ENCODE assay signal across 13 mouse cellular contexts in the genomic region with DNA sequence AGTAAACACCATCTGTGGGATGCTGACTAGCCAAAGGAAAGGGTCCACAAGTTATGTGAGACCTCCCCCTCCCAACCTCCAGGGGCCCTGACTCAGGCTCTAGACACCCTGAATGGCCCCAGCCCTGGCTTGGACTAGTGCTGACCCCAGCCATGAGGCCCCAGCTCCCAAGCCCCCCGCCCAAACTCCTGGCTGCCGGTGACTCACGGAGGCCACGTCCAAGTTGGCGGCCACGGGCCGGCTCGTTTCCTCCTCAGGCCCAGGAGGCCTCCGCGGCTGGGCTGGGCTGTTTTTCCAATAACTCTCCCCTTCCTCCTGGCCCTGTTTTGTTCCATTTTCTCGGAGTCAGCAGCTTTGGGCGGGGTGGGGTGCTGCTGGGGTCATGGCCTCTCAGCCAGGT. TPM values are rescaled to one million over a fixed set of nuclear protein-coding genes. Genes with fewer than 3 reads are reported as not detected.
DNase-seq lines count a peak whose midpoint lies in the region; ATAC-seq and TF ChIP-seq lines count a peak whose summit lies in the region.
"Had no signal": no experiment of that assay in that cellular context is flagged by ENCODE, and none has a peak within 500 bp of the region (broad histone marks: within the 10 kb centered on the region; RNA-seq: fewer than 3 reads in every experiment).

No protein-coding gene starts in this region.

- no peak overlapping the region for H3K4me2 ChIP-seq in hindbrain, embryonic 14.5 days (replicated peaks)
- H3K4me2 ChIP-seq in heart, embryonic 16.5 days (ENCODE audit: low read depth, low read length), result no peak overlapping the region
- H3K4me2 ChIP-seq in limb, embryonic 14.5 days (replicated peaks; ENCODE audit: low read depth, low read length, severe bottlenecking), result no peak overlapping the region
- H3K4me2 ChIP-seq: forebrain, embryonic 13.5 days had no signal

- no peak for TF ChIP-seq POLR2A in limb, embryonic 14.5 days (IDR thresholded peaks at IDR 0.05; ENCODE audit: borderline replicate concordance, extremely low read depth, insufficient read depth, insufficient read length)

- intact Hi-C loops in gastrocnemius, adult 2 months (cut with DNase I), result loop anchor here (5.0 kb wide), 1 partner anchor 98 kb away; no protein-coding TSS in a partner anchor

- WGBS in hindbrain, embryonic 10.5 days, result 85% methylated on average over 12 of the region's 12 CpGs
- WGBS in hindbrain, embryonic 14.5 days, result 77% methylated on average over 12 of the region's 12 CpGs
- 76% methylated on average over 12 of the region's 12 CpGs for WGBS in heart, embryonic 16.5 days
- WGBS in limb, embryonic 14.5 days, result 62% methylated on average over 12 of the region's 12 CpGs

- H3K27ac ChIP-seq in hindbrain, embryonic 10.5 days, result peak overlapping the region; percentile 76
- H3K27ac ChIP-seq in hindbrain, embryonic 14.5 days, result no peak overlapping the region
- peak overlapping the region; percentile 98 for H3K27ac ChIP-seq in gastrocnemius, adult 2 months
- H3K27ac ChIP-seq in heart, embryonic 16.5 days (ENCODE audit: low read length), result peak overlapping the region; percentile 86
- H3K27ac ChIP-seq in limb, embryonic 14.5 days (replicated peaks; ENCODE audit: low read depth, low read length), result peak overlapping the region; percentile 92
- H3K27ac ChIP-seq: forebrain, embryonic 13.5 days had no signal

- no peak overlapping the region for H3K4me3 ChIP-seq in hindbrain, embryonic 10.5 days
- H3K4me3 ChIP-seq in hindbrain, embryonic 14.5 days (replicated peaks; ENCODE audit: low read length), result no peak overlapping the region
- H3K4me3 ChIP-seq in gastrocnemius, adult 2 months, result peak overlapping the region; percentile 38; the same call in 1 of the 2 replicates
- H3K4me3 ChIP-seq in heart, embryonic 16.5 days (ENCODE audit: low read length), result no peak overlapping the region
- H3K4me3 ChIP-seq in limb, embryonic 14.5 days (replicated peaks; ENCODE audit: low read length), result no peak overlapping the region
- H3K4me3 ChIP-seq: forebrain, embryonic 13.5 days had no signal

- H3K27me3 ChIP-seq in hindbrain, embryonic 10.5 days (ENCODE audit: insufficient read depth, poor library complexity, severe bottlenecking), result peaks cover 18% of the 10 kb centered on the region; the same call in 1 of the 2 replicates
- no peaks in the 10 kb centered on the region for H3K27me3 ChIP-seq in hindbrain, embryonic 14.5 days (ENCODE audit: control insufficient read depth, insufficient read depth, low read length)
- no peaks in the 10 kb centered on the region for H3K27me3 ChIP-seq in heart, embryonic 16.5 days (ENCODE audit: control insufficient read depth, insufficient read depth, low read length)
- H3K27me3 ChIP-seq in limb, embryonic 14.5 days (ENCODE audit: control insufficient read depth, insufficient read depth, low read length), result no peaks in the 10 kb centered on the region
- H3K27me3 ChIP-seq: forebrain, embryonic 13.5 days had no signal

- no peaks in the 10 kb centered on the region for H3K9me3 ChIP-seq in hindbrain, embryonic 10.5 days
- no peaks in the 10 kb centered on the region for H3K9me3 ChIP-seq in hindbrain, embryonic 14.5 days (ENCODE audit: control insufficient read depth, low read length)
- no peaks in the 10 kb centered on the region for H3K9me3 ChIP-seq in heart, embryonic 16.5 days (replicated peaks; ENCODE audit: control insufficient read depth, low read length)
- no peaks in the 10 kb centered on the region for H3K9me3 ChIP-seq in limb, embryonic 14.5 days (ENCODE audit: control insufficient read depth, low read length)
- H3K9me3 ChIP-seq: forebrain, embryonic 13.5 days had no signal

- no peak for TF ChIP-seq CTCF in gastrocnemius, adult 2 months (IDR thresholded peaks at IDR 0.05)

- H3K36me3 ChIP-seq in hindbrain, embryonic 10.5 days, result peaks cover 6% of the 10 kb centered on the region; the same call in 1 of the 2 replicates
- H3K36me3 ChIP-seq in hindbrain, embryonic 14.5 days (replicated peaks; ENCODE audit: control insufficient read depth, insufficient read depth), result no peaks in the 10 kb centered on the region
- no peaks in the 10 kb centered on the region for H3K36me3 ChIP-seq in heart, embryonic 16.5 days (ENCODE audit: control insufficient read depth, insufficient read depth)
- peaks cover 21% of the 10 kb centered on the region for H3K36me3 ChIP-seq in limb, embryonic 14.5 days (ENCODE audit: control insufficient read depth, insufficient read depth, low read length)

- no peak for ATAC-seq in hindbrain, embryonic 14.5 days (ENCODE audit: low FRiP score)
- no peak for ATAC-seq in heart, embryonic 16.5 days (replicated peaks; ENCODE audit: extremely low read depth, insufficient read depth, low FRiP score)
- no peak for ATAC-seq in limb, embryonic 14.5 days (ENCODE audit: low FRiP score, low read depth)
- ATAC-seq: forebrain, embryonic 13.5 days had no signal

- DNase-seq in hindbrain, embryonic 10.5 days (ENCODE audit: low spot score), result no peak
- no peak for DNase-seq in hindbrain, embryonic 14.5 days (ENCODE audit: low spot score)
- peak; percentile 88 for DNase-seq in gastrocnemius, adult 2 months
- peak; percentile 58 for DNase-seq in limb, embryonic 14.5 days (ENCODE audit: low spot score)
- no peak for DNase-seq in neural tube, embryonic 10.5 days (ENCODE audit: extremely low spot score, low spot score)
- no peak for DNase-seq in kidney, adult 18-20 months
- no peak for DNase-seq in adrenal gland, postnatal 14 days
- DNase-seq: adrenal gland, postnatal 36 days; cerebellum, adult 9-11 months; lung, adult 18-20 months had no signal

- no peak overlapping the region for H3K9ac ChIP-seq in hindbrain, embryonic 14.5 days
- H3K9ac ChIP-seq in heart, embryonic 16.5 days (ENCODE audit: low read length), result no peak overlapping the region
- H3K9ac ChIP-seq in limb, embryonic 14.5 days (ENCODE audit: low read depth, low read length, severe bottlenecking), result no peak overlapping the region
- H3K9ac ChIP-seq: forebrain, embryonic 13.5 days had no signal

- H3K4me1 ChIP-seq in hindbrain, embryonic 10.5 days (replicated peaks), result peaks cover 61% of the 10 kb centered on the region
- H3K4me1 ChIP-seq in hindbrain, embryonic 14.5 days (replicated peaks; ENCODE audit: control insufficient read depth, insufficient read depth, low read length), result peaks cover 18% of the 10 kb centered on the region
- H3K4me1 ChIP-seq in heart, embryonic 16.5 days (ENCODE audit: control insufficient read depth, insufficient read depth, low read length), result peaks cover 61% of the 10 kb centered on the region
- peaks cover 82% of the 10 kb centered on the region for H3K4me1 ChIP-seq in limb, embryonic 14.5 days (ENCODE audit: control insufficient read depth, insufficient read depth, low read length)

RNA-seq across cellular contexts. Expression of a gene that starts 13.9 kb away (rescaled TPM):
- polyA plus RNA-seq in hindbrain, embryonic 10.5 days (2016; fragmentation: Nextera tagmentation; extraction: Ambion mirVana), result 1.1 and 3.0 TPM in 2 replicates
- polyA plus RNA-seq in hindbrain, embryonic 14.5 days (2014; fragmentation: Nextera tagmentation; extraction: Ambion mirVana), result 1.2 and 1.6 TPM in 2 replicates
- total RNA-seq in gastrocnemius, adult 2 months (2021), result over 10,000 TPM; 28,899 to 38,022 TPM
- polyA plus RNA-seq in heart, embryonic 16.5 days (2015; fragmentation: Nextera tagmentation; extraction: Ambion mirVana), result 5.3 and 17.1 TPM in 2 replicates
- polyA plus RNA-seq in limb, embryonic 14.5 days (2012; rRNA removed), result 42.5 and 114 TPM in 2 replicates
- 101 and 183 TPM in 2 replicates for polyA plus RNA-seq in limb, embryonic 14.5 days (2014; fragmentation: Nextera tagmentation; extraction: Ambion mirVana)
- 1.1 and 1.8 TPM in 2 replicates for total RNA-seq in adrenal gland, postnatal 14 days (2021)

RNA-seq across cellular contexts. Expression of a gene that starts 24.2 kb away (rescaled TPM):
- polyA plus RNA-seq in hindbrain, embryonic 10.5 days (2016; fragmentation: Nextera tagmentation; extraction: Ambion mirVana), result 17.9 and 19.4 TPM in 2 replicates
- polyA plus RNA-seq in hindbrain, embryonic 14.5 days (2014; fragmentation: Nextera tagmentation; extraction: Ambion mirVana), result 4.8 and 8.2 TPM in 2 replicates
- total RNA-seq in gastrocnemius, adult 2 months (2021), result 10 to 100 TPM; 25.8 to 47.3 TPM
- polyA plus RNA-seq in heart, embryonic 16.5 days (2015; fragmentation: Nextera tagmentation; extraction: Ambion mirVana), result 73.5 and 83.5 TPM in 2 replicates
- 102 TPM in 2 replicates for polyA plus RNA-seq in limb, embryonic 14.5 days (2012; rRNA removed)
- polyA plus RNA-seq in limb, embryonic 14.5 days (2014; fragmentation: Nextera tagmentation; extraction: Ambion mirVana), result 45.8 and 48.0 TPM in 2 replicates
- total RNA-seq in adrenal gland, postnatal 14 days (2021), result 20.4 and 52.3 TPM in 2 replicates

RNA-seq across cellular contexts. Expression of a gene that starts 43.2 kb away (rescaled TPM):
- polyA plus RNA-seq in hindbrain, embryonic 10.5 days (2016; fragmentation: Nextera tagmentation; extraction: Ambion mirVana), result 1.2 and 1.3 TPM in 2 replicates
- 1.0 TPM in 1 of 2 replicates, not detected in the other for polyA plus RNA-seq in hindbrain, embryonic 14.5 days (2014; fragmentation: Nextera tagmentation; extraction: Ambion mirVana)
- over 10,000 TPM; 15,929 to 19,962 TPM for total RNA-seq in gastrocnemius, adult 2 months (2021)
- polyA plus RNA-seq in heart, embryonic 16.5 days (2015; fragmentation: Nextera tagmentation; extraction: Ambion mirVana), result 14.1 and 27.0 TPM in 2 replicates
- polyA plus RNA-seq in limb, embryonic 14.5 days (2012; rRNA removed), result 60.8 and 156 TPM in 2 replicates
- polyA plus RNA-seq in limb, embryonic 14.5 days (2014; fragmentation: Nextera tagmentation; extraction: Ambion mirVana), result 76.8 and 134 TPM in 2 replicates
- total RNA-seq in adrenal gland, postnatal 14 days (2021), result 0.56 and 0.67 TPM in 2 replicates
- total RNA-seq: midbrain, postnatal 0 days had no signal

RNA-seq across cellular contexts. Expression of a gene that starts 47.7 kb away (rescaled TPM):
- 17.7 and 19.7 TPM in 2 replicates for polyA plus RNA-seq in hindbrain, embryonic 10.5 days (2016; fragmentation: Nextera tagmentation; extraction: Ambion mirVana)
- polyA plus RNA-seq in hindbrain, embryonic 14.5 days (2014; fragmentation: Nextera tagmentation; extraction: Ambion mirVana), result 21.6 and 22.9 TPM in 2 replicates
- 1 to 10 TPM in 1 of 2 experiments, under 1 TPM in 1; 0.89 to 1.4 TPM for total RNA-seq in gastrocnemius, adult 2 months (2021)
- polyA plus RNA-seq in heart, embryonic 16.5 days (2015; fragmentation: Nextera tagmentation; extraction: Ambion mirVana), result 14.2 and 20.0 TPM in 2 replicates
- polyA plus RNA-seq in limb, embryonic 14.5 days (2012; rRNA removed), result 94.6 and 97.2 TPM in 2 replicates
- 30.0 and 40.8 TPM in 2 replicates for polyA plus RNA-seq in limb, embryonic 14.5 days (2014; fragmentation: Nextera tagmentation; extraction: Ambion mirVana)
- total RNA-seq in adrenal gland, postnatal 14 days (2021), result 13.3 and 17.9 TPM in 2 replicates

RNA-seq across cellular contexts. Expression of a gene that starts 50.1 kb away (rescaled TPM):
- not detected in 2 replicates for polyA plus RNA-seq in hindbrain, embryonic 10.5 days (2016; fragmentation: Nextera tagmentation; extraction: Ambion mirVana)
- polyA plus RNA-seq in hindbrain, embryonic 14.5 days (2014; fragmentation: Nextera tagmentation; extraction: Ambion mirVana), result not detected in 2 replicates
- not detected for total RNA-seq in gastrocnemius, adult 2 months (2021)
- polyA plus RNA-seq in heart, embryonic 16.5 days (2015; fragmentation: Nextera tagmentation; extraction: Ambion mirVana), result 0.17 and 0.32 TPM in 2 replicates
- polyA plus RNA-seq in limb, embryonic 14.5 days (2012; rRNA removed), result 4.9 and 7.3 TPM in 2 replicates
- polyA plus RNA-seq in limb, embryonic 14.5 days (2014; fragmentation: Nextera tagmentation; extraction: Ambion mirVana), result 1.5 and 2.0 TPM in 2 replicates
- not detected in 2 replicates for total RNA-seq in adrenal gland, postnatal 14 days (2021)
- total RNA-seq: adrenal gland, postnatal 36 days; midbrain, postnatal 0 days had no signal
- polyA plus RNA-seq: forebrain, embryonic 13.5 days; midbrain, postnatal 0 days had no signal

Comparison
In these comparisons a context has a peak if more than half of its experiments do, and no peak if none do; other contexts are left out.
1. DNase-seq: peak in gastrocnemius, adult 2 months (single experiment) and limb, embryonic 14.5 days (single experiment); none in hindbrain, embryonic 10.5 days (single experiment), hindbrain, embryonic 14.5 days (single experiment), neural tube, embryonic 10.5 days (single experiment), kidney, adult 18-20 months (single experiment) and adrenal gland, postnatal 14 days (single experiment).